Comparison of ENCODE assay signal across 9 mouse cellular contexts in the genomic region with DNA sequence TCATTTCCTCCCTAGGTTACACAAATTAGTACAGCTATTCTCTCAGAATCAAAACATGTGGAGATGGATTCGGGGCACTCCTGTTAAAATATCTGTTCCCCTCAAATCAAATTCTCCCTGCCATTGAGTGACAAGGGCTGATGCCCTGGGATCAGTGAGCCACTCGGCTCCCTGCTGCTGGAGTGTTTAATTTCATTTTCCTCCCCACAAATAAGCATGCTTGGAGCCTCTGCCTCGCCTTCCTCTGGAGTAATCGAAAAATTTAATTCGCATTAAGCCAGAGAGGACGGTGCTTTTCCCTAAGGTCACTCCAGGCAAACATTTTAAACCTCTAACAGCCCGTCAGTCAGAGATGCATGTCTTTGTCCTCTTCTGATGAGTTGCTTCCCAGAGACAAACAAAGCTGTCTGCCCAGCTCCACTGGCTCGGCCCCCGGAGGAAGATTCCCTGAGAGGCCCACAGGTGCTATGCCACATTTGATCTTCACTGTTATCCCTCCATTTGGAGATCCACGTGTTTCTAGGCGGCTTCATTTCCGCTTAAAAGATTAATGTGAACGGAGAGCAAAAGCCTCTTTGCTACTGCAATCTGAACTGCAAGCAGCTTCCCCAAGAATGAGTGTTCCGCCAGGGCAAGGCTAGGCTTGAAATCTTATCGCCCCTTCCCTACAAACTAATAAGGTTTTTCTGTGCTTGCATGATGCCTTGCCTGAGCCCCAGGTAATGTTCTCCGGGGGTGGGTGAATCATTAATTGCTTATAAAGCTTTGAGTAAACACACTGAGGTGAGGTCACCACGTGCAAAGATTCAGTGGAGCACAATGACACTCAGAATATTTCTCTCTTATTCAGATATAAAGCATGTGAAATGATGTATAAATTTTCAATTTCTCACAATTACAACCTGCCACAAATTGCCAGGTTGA.
DNase-seq lines count a peak whose midpoint lies in the region; ATAC-seq lines count a peak whose summit lies in the region.
"Had no signal": no experiment of that assay in that cellular context is flagged by ENCODE, and none has a peak within 500 bp of the region (broad histone marks: within the 10 kb centered on the region; RNA-seq: fewer than 3 reads in every experiment).

No protein-coding gene starts in this region.

- ATAC-seq in hindbrain, embryonic 16.5 days: no peak
- peak; percentile 30; the same call in 1 of the 2 replicates for ATAC-seq in midbrain, embryonic 12.5 days (ENCODE audit: low FRiP score, low read depth)
- ATAC-seq in inflammation-experienced regulatory T-cells, adult 6 months: no peak

- 0 out of 2 replicates have a peak overlapping the region, but pooled peaks have one; percentile 6 for H3K4me2 ChIP-seq in hindbrain, embryonic 16.5 days (ENCODE audit: low read length)
- H3K4me2 ChIP-seq in midbrain, embryonic 12.5 days (replicated peaks): 0 out of 2 replicates have a peak overlapping the region, but pooled peaks have one; percentile 2
- H3K4me2 ChIP-seq: lung, embryonic 14.5 days had no signal

- 30% methylated on average over 17 of the region's 17 CpGs for WGBS in hindbrain, embryonic 16.5 days
- 33% methylated on average over 17 of the region's 17 CpGs for WGBS in midbrain, embryonic 12.5 days

- H3K9ac ChIP-seq in hindbrain, embryonic 16.5 days (ENCODE audit: low read depth, low read length): no peak overlapping the region; the same call in 1 of the 2 replicates
- no peak overlapping the region for H3K9ac ChIP-seq in midbrain, embryonic 12.5 days (replicated peaks)
- H3K9ac ChIP-seq: lung, embryonic 14.5 days had no signal

- H3K27ac ChIP-seq in hindbrain, embryonic 16.5 days (ENCODE audit: low read depth, low read length): peak overlapping the region; percentile 42; the same call in 1 of the 2 replicates
- H3K27ac ChIP-seq in midbrain, embryonic 12.5 days (replicated peaks): no peak overlapping the region; the same call in none of the 2 replicates

- DNase-seq in urinary bladder, postnatal 36 days (ENCODE audit: low spot score in 2 of 2): peak; percentile 4 to 25
- no peak for DNase-seq in urinary bladder, postnatal 4 days (ENCODE audit: low spot score in 2 of 2)
- no peak for DNase-seq in heart, adult 8-10 months (ENCODE audit: low spot score)
- DNase-seq in natural killer cell, adult 2 months (ENCODE audit: low spot score in 2 of 2): no peak
- DNase-seq: lung, embryonic 14.5 days; thymus, postnatal 14 days had no signal

- H3K36me3 ChIP-seq in hindbrain, embryonic 16.5 days (ENCODE audit: control insufficient read depth, insufficient read depth, low read length): no peaks in the 10 kb centered on the region
- H3K36me3 ChIP-seq in midbrain, embryonic 12.5 days: no peaks in the 10 kb centered on the region

- no peak overlapping the region for H3K4me3 ChIP-seq in hindbrain, embryonic 16.5 days (ENCODE audit: low read length)
- no peak overlapping the region for H3K4me3 ChIP-seq in midbrain, embryonic 12.5 days

- no peaks in the 10 kb centered on the region for H3K9me3 ChIP-seq in hindbrain, embryonic 16.5 days (ENCODE audit: control insufficient read depth, low read length)
- H3K9me3 ChIP-seq in midbrain, embryonic 12.5 days: no peaks in the 10 kb centered on the region

- H3K27me3 ChIP-seq in hindbrain, embryonic 16.5 days (replicated peaks; ENCODE audit: control insufficient read depth, insufficient read depth, low read length): no peaks in the 10 kb centered on the region
- no peaks in the 10 kb centered on the region; the same call in 1 of the 2 replicates for H3K27me3 ChIP-seq in midbrain, embryonic 12.5 days

- H3K4me1 ChIP-seq in hindbrain, embryonic 16.5 days (ENCODE audit: control insufficient read depth, insufficient read depth, low read depth, low read length): no peaks in the 10 kb centered on the region
- H3K4me1 ChIP-seq in midbrain, embryonic 12.5 days: peaks cover 6% of the 10 kb centered on the region; the same call in 1 of the 2 replicates

Comparison
In these comparisons a context has a peak if more than half of its experiments do, and no peak if none do; other contexts are left out.
1. DNase-seq: peak in urinary bladder, postnatal 36 days (2 of 2); none in urinary bladder, postnatal 4 days (0 of 2), heart, adult 8-10 months (single experiment) and natural killer cell, adult 2 months (0 of 2).